Mouse (Mus musculus) megakaryocyte-erythroid progenitor cell, adult 5 weeks (primary cell): Measurements from ENCODE around the gene Rangrf. TPM values are rescaled to one million over a fixed set of nuclear protein-coding genes. Genes with fewer than 3 reads are reported as not detected.

Experiments used
- polyA plus RNA-seq: library from polyadenylated mRNA; stranded (reverse); fragments of >175 nt; gene quantifications from 2 replicates; pipeline ENCODE4 v1.2.3, GENCODE M21; 2012

Gene Rangrf
- polyA plus RNA-seq = 15.6 and 17.3 TPM in 2 replicates

GRCm38 (mm10) chr11:68975085-68975484 lies at the start of gene Rangrf:
Gene Rangrf, minus strand, starts transcription at chr11:68975185.

GRCm38 (mm10) chr11:69015644-69016441 lies 40.9 kb upstream of the Rangrf start, which contains the start of gene Ctc1:
Gene Ctc1, plus strand, starts transcription at chr11:69015911.

GRCm38 (mm10) chr11:69008182-69009121 lies 33.5 kb upstream of the Rangrf start, which contains the start of gene Pfas:
Gene Pfas, minus strand, starts transcription at chr11:69008460.

GRCm38 (mm10) chr11:68967337-68968282 lies 7.4 kb downstream of the Rangrf start, which contains the start of gene Slc25a35:
Gene Slc25a35, plus strand, starts transcription at chr11:68968131.

GRCm38 (mm10) chr11:68957308-68957707 lies 17.7 kb downstream of the Rangrf start, which contains the start of gene Arhgef15:
Gene Arhgef15, minus strand, starts transcription at chr11:68957480.

GRCm38 (mm10) chr11:68926981-68927380 lies 48.0 kb downstream of the Rangrf start, which contains the start of gene Odf4:
Gene Odf4, minus strand, starts transcription at chr11:68927081.

Other genes with a start within 250 kb of the Rangrf start
- 45.0 and 50.0 TPM in 2 replicates for gene Ndel1, start 103.3 kb downstream of the Rangrf start, polyA plus RNA-seq
- gene Rnf222, start 86.6 kb downstream of the Rangrf start, polyA plus RNA-seq = 0.03 TPM in 2 replicates
- gene Rpl26, start 73.6 kb downstream of the Rangrf start, polyA plus RNA-seq = 275 and 292 TPM in 2 replicates
- not detected in 2 replicates for gene Odf4, start 48.1 kb downstream of the Rangrf start, polyA plus RNA-seq
- 0.56 and 0.79 TPM in 2 replicates for gene Arhgef15, start 17.7 kb downstream of the Rangrf start, polyA plus RNA-seq
- gene Slc25a35, start 7.1 kb downstream of the Rangrf start, polyA plus RNA-seq = 2.1 TPM in 2 replicates
- gene Pfas, start 33.3 kb upstream of the Rangrf start, polyA plus RNA-seq = 25.3 and 36.6 TPM in 2 replicates
- gene Ctc1, start 40.7 kb upstream of the Rangrf start, polyA plus RNA-seq = 104 and 110 TPM in 2 replicates
- 93.3 and 166 TPM in 2 replicates for gene Aurkb, start 70.5 kb upstream of the Rangrf start, polyA plus RNA-seq
- gene Borcs6, start 84.5 kb upstream of the Rangrf start, polyA plus RNA-seq = 50.1 and 51.5 TPM in 2 replicates
- 63.6 and 71.5 TPM in 2 replicates for gene Tmem107, start 95.6 kb upstream of the Rangrf start, polyA plus RNA-seq
- 65.9 and 86.0 TPM in 2 replicates for gene Vamp2, start 113.3 kb upstream of the Rangrf start, polyA plus RNA-seq
- gene Per1, start 120.0 kb upstream of the Rangrf start, polyA plus RNA-seq = 120 and 156 TPM in 2 replicates
- 2.9 and 3.1 TPM in 2 replicates for gene Hes7, start 145.2 kb upstream of the Rangrf start, polyA plus RNA-seq
- gene 9130213A22Rik, start 147.4 kb upstream of the Rangrf start, polyA plus RNA-seq = 0.22 and 0.39 TPM in 2 replicates
- gene Aloxe3, start 150.7 kb upstream of the Rangrf start, polyA plus RNA-seq = not detected in 2 replicates
- not detected in 2 replicates for gene Alox12b, start 181.8 kb upstream of the Rangrf start, polyA plus RNA-seq
- 0.02 and 0.43 TPM in 2 replicates for gene Alox8, start 222.7 kb upstream of the Rangrf start, polyA plus RNA-seq